Mouse (Mus musculus): ENCODE measurements around the gene Grb14. TPM values are rescaled to one million over a fixed set of nuclear protein-coding genes. Genes with fewer than 3 reads are reported as not detected.
A peak's percentile ranks its signal among the peaks of the same experiment; 100 is the strongest.

Grb14 gene
- total RNA-seq, 1 experiment, result 2.4 TPM

GRCm38 (mm10) chr2:64966893-64967444 is 57.8 kb downstream of the Grb14 start:
- in situ Hi-C loops (cut with MboI; ENCODE audit: low sequenced_read_pairs in 2 of 2, unreplicated experiment in 2 of 2), result no loop called here
- no peak for DNase-seq (ENCODE audit: low read depth, low spot score)
- H3K9ac ChIP-seq (ENCODE audit: insufficient read depth, low read depth, low read length, poor library complexity, severe bottlenecking), result no peak overlapping the region
- TF ChIP-seq ZNF384 (IDR thresholded peaks at IDR 0.05; ENCODE audit: low read depth, low read length), result no peak
- TF ChIP-seq CHD2 (IDR thresholded peaks at IDR 0.05; ENCODE audit: low read depth, low read length), result no peak
- TF ChIP-seq HCFC1 (IDR thresholded peaks at IDR 0.05; ENCODE audit: borderline replicate concordance, insufficient read depth, low read length), result no peak
- no peak for TF ChIP-seq ZC3H11A (IDR thresholded peaks at IDR 0.05; ENCODE audit: borderline replicate concordance, low read depth, low read length)
- no peak for TF ChIP-seq MAFK (IDR thresholded peaks at IDR 0.05; ENCODE audit: insufficient read depth, low read depth, low read length)
- no peaks in the 10 kb centered on the region for H3K36me3 ChIP-seq (ENCODE audit: control insufficient read depth, insufficient read depth, low read length, poor library complexity, severe bottlenecking)
- no peak overlapping the region for H3K27ac ChIP-seq (ENCODE audit: insufficient read depth, low read depth, low read length, poor library complexity, severe bottlenecking)
- H3K4me3 ChIP-seq (ENCODE audit: insufficient read depth in 1 of 2, low read depth in 1 of 2, low read length in 2 of 2, poor library complexity in 1 of 2, severe bottlenecking in 1 of 2), result no peak overlapping the region
- no peaks in the 10 kb centered on the region for H3K4me1 ChIP-seq (ENCODE audit: control insufficient read depth in 2 of 2, insufficient read depth in 2 of 2, low read length in 2 of 2, poor library complexity in 1 of 2)
- no peaks in the 10 kb centered on the region for H3K9me3 ChIP-seq (ENCODE audit: control insufficient read depth, insufficient read depth, low read depth, low read length)

DNA sequence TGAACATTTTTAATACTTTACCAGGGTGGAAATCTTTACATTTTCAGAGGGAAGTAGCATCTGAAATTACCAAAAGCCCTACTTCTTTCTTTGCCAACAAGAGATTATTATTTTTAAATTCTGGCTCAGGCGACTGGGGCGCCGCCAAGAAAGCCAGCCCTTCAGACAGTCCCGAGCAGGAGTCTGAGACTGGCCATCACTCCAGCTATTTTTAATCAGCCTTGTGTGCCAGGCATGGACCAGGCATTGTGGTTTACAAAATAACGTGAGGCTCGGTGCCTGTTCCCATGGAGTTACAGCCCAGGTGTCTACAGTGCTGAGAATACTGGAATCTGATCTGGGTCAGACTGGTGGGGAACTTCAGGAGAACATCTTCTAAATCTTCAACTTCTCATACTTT is 58.5 kb downstream of the Grb14 start:
- Histone ChIP-seq H3K4me1 (ENCODE audit: control insufficient read depth in 2 of 2, insufficient read depth in 2 of 2, low read length in 2 of 2, poor library complexity in 1 of 2) (no peaks in the 10 kb centered on the region), H3K9ac (ENCODE audit: insufficient read depth, low read depth, low read length, poor library complexity, severe bottlenecking) (no peak overlapping the region), H3K27ac (ENCODE audit: insufficient read depth, low read depth, low read length, poor library complexity, severe bottlenecking) (no peak overlapping the region), H3K4me3 (ENCODE audit: insufficient read depth in 1 of 2, low read depth in 1 of 2, low read length in 2 of 2, poor library complexity in 1 of 2, severe bottlenecking in 1 of 2) (no peak overlapping the region), H3K36me3 (ENCODE audit: control insufficient read depth, insufficient read depth, low read length, poor library complexity, severe bottlenecking) (no peaks in the 10 kb centered on the region), H3K9me3 (ENCODE audit: control insufficient read depth, insufficient read depth, low read depth, low read length) (no peaks in the 10 kb centered on the region)
- in situ Hi-C loops (cut with MboI; ENCODE audit: low sequenced_read_pairs in 2 of 2, unreplicated experiment in 2 of 2), result no loop called here
- no peak for DNase-seq (ENCODE audit: low read depth, low spot score)
- TF ChIP-seq HCFC1 (IDR thresholded peaks at IDR 0.05; ENCODE audit: borderline replicate concordance, insufficient read depth, low read length) (no peak), CHD2 (IDR thresholded peaks at IDR 0.05; ENCODE audit: low read depth, low read length) (no peak), ZNF384 (IDR thresholded peaks at IDR 0.05; ENCODE audit: low read depth, low read length) (no peak), MAFK (IDR thresholded peaks at IDR 0.05; ENCODE audit: insufficient read depth, low read depth, low read length) (no peak), ZC3H11A (IDR thresholded peaks at IDR 0.05; ENCODE audit: borderline replicate concordance, low read depth, low read length) (no peak)

DNA sequence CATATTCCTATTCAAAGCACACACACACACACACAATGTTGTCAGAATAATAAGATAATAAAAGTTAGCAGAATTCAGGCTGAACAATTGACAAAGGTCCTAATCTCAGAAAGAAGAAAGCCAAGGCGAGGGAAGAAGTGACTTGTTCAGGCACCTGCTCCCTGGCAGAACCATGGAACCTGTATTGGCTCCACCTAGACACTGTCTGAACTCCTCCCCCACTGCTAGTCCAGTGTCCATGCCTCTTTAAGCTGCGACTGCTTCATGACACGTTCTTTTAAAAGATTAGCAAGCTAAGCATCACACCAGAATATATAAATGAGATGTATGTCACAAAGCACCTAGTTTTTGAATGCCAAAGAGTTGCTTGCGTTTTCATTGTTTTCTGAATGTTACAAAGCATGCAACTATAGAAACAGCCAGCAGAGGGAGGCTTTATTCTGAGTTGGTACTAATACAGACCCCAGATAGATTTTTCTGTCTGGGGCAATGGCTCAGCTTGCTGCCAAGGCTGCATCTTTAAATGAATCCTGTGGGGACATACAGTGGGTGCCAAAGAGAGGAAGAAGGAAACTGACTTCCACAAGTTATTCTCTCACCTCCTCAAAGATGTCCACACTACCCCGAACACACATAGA is 59.4 kb downstream of the Grb14 start:
- DNase-seq (ENCODE audit: low read depth, low spot score), result peak; percentile 34
- H3K4me3 ChIP-seq (ENCODE audit: insufficient read depth in 1 of 2, low read depth in 1 of 2, low read length in 2 of 2, poor library complexity in 1 of 2, severe bottlenecking in 1 of 2), result no peak overlapping the region
- H3K9me3 ChIP-seq (ENCODE audit: control insufficient read depth, insufficient read depth, low read depth, low read length), result no peaks in the 10 kb centered on the region
- in situ Hi-C loops (cut with MboI; ENCODE audit: low sequenced_read_pairs in 2 of 2, unreplicated experiment in 2 of 2), result no loop called here
- no peak overlapping the region for H3K9ac ChIP-seq (ENCODE audit: insufficient read depth, low read depth, low read length, poor library complexity, severe bottlenecking)
- TF ChIP-seq HCFC1 (IDR thresholded peaks at IDR 0.05; ENCODE audit: borderline replicate concordance, insufficient read depth, low read length) (no peak), ZC3H11A (IDR thresholded peaks at IDR 0.05; ENCODE audit: borderline replicate concordance, low read depth, low read length) (peak; percentile 67)
- H3K27ac ChIP-seq (ENCODE audit: insufficient read depth, low read depth, low read length, poor library complexity, severe bottlenecking), result no peak overlapping the region
- no peaks in the 10 kb centered on the region for H3K36me3 ChIP-seq (ENCODE audit: control insufficient read depth, insufficient read depth, low read length, poor library complexity, severe bottlenecking)
- H3K4me1 ChIP-seq (ENCODE audit: control insufficient read depth in 2 of 2, insufficient read depth in 2 of 2, low read length in 2 of 2, poor library complexity in 1 of 2), result no peaks in the 10 kb centered on the region

- Histone ChIP-seq H3K9me3 (ENCODE audit: control insufficient read depth, insufficient read depth, low read depth, low read length) (no peaks in the 10 kb centered on the region), H3K36me3 (ENCODE audit: control insufficient read depth, insufficient read depth, low read length, poor library complexity, severe bottlenecking) (no peaks in the 10 kb centered on the region), H3K9ac (ENCODE audit: insufficient read depth, low read depth, low read length, poor library complexity, severe bottlenecking) (no peak overlapping the region), H3K27ac (ENCODE audit: insufficient read depth, low read depth, low read length, poor library complexity, severe bottlenecking) (no peak overlapping the region), H3K4me1 (ENCODE audit: control insufficient read depth in 2 of 2, insufficient read depth in 2 of 2, low read length in 2 of 2, poor library complexity in 1 of 2) (no peaks in the 10 kb centered on the region), H3K4me3 (ENCODE audit: insufficient read depth in 1 of 2, low read depth in 1 of 2, low read length in 2 of 2, poor library complexity in 1 of 2, severe bottlenecking in 1 of 2) (no peak overlapping the region)
- in situ Hi-C loops (cut with MboI; ENCODE audit: low sequenced_read_pairs in 2 of 2, unreplicated experiment in 2 of 2), result no loop called here
- TF ChIP-seq CHD2 (IDR thresholded peaks at IDR 0.05; ENCODE audit: low read depth, low read length) (no peak), MAFK (IDR thresholded peaks at IDR 0.05; ENCODE audit: insufficient read depth, low read depth, low read length) (no peak), HCFC1 (IDR thresholded peaks at IDR 0.05; ENCODE audit: borderline replicate concordance, insufficient read depth, low read length) (no peak), ZC3H11A (IDR thresholded peaks at IDR 0.05; ENCODE audit: borderline replicate concordance, low read depth, low read length) (no peak), ZNF384 (IDR thresholded peaks at IDR 0.05; ENCODE audit: low read depth, low read length) (no peak)
- DNase-seq (ENCODE audit: low read depth, low spot score), result no peak
These were observed 62.6 kb downstream of the Grb14 start for GRCm38 (mm10) chr2:64962196-64962595.

Data from ES-E14 (cell line).